Mouse (Mus musculus) CH12.LX (cell line): ENCODE results near the gene Zfp488.

Source experiments
- CTCF ChIP-seq, 2 experiments: IDR thresholded peaks in 1 of 2; conservative IDR thresholded peaks in 1 of 2; 2 replicates each; pipeline ENCODE4 v1.5.1; 2011 to 2012; ENCODE audit warnings: low read depth in 2 of 2, low read length in 2 of 2, improper control_type of control experiment in 1 of 2, inconsistent platforms in 1 of 2, mild to moderate bottlenecking in 1 of 2, moderate library complexity in 1 of 2
- MAFK ChIP-seq: IDR thresholded peaks from 2 replicates; pipeline ENCODE4 v1.6.1; 2011; ENCODE audit warnings: low read length, improper control_type of control experiment; ENCODE audit not compliant: insufficient replicate concordance
- TCF12 ChIP-seq: IDR thresholded peaks from 2 replicates; pipeline ENCODE4 v1.6.1; 2014; ENCODE audit warnings: low read depth, mild to moderate bottlenecking, inconsistent platforms, low read length, improper control_type of control experiment
- USF1 ChIP-seq: IDR thresholded peaks from 2 replicates; pipeline ENCODE4 v1.6.1; 2014; ENCODE audit warnings: low read depth, mild to moderate bottlenecking, inconsistent platforms, low read length, improper control_type of control experiment
- ZKSCAN1 ChIP-seq: IDR thresholded peaks from 2 replicates; pipeline ENCODE4 v1.6.1; 2012; ENCODE audit warnings: low read depth, inconsistent platforms, low read length, improper control_type of control experiment, borderline replicate concordance

GRCm38 (mm10) chr14:33923168-33924070, 55.1 kb downstream of the Zfp488 start, which contains the start of gene Gdf10:
- TF ChIP-seq TCF12 (no peak), MAFK (no peak), CTCF (conservative IDR thresholded peaks at IDR 0.05 in 1 of 2, IDR thresholded peaks at IDR 0.05 in 1 of 2; ENCODE audit: low read depth in 2 of 2, low read length in 2 of 2) (no peak), USF1 (no peak), ZKSCAN1 (no peak)
